33 mouse cellular contexts compared by ENCODE assay signal in the genomic region with DNA sequence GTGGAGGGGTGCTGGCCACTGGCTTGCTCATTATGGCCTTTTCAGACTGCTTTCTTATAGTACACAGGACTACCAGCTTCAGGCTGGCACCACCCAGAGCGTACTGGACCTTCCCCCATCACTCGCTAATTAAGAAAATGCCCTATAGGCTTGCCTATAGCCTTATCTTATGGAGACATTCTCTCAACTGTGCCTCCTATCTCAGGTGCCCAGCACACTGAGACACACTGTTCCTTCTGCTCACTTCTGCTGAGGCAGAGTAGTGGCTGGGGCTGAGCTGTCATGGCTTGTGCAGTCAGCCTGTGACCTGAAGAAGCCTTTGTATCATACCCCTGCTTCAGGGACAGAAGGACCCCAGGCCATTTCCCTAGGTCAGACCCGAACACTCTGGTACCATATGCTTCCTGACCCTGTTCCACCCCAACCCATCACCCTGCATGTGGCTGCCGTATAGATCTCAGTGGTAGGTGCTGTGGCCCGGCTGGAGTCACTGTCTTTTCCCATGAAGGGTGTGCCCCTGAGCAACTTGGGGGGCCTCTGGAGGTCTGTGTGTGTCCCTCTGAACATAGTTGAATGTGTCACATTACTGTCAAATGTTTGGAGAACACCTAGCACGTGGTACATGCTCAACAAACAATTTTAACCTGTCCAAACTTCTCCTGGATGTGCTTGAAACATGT. TPM values are rescaled to one million over a fixed set of nuclear protein-coding genes. Genes with fewer than 3 reads are reported as not detected.
A peak's percentile ranks its signal among the peaks of the same experiment; 100 is the strongest.
DNase-seq lines count a peak whose midpoint lies in the region; ATAC-seq lines count a peak whose summit lies in the region.
"Had no signal": no experiment of that assay in that cellular context is flagged by ENCODE, and none has a peak within 500 bp of the region (broad histone marks: within the 10 kb centered on the region; RNA-seq: fewer than 3 reads in every experiment).

No protein-coding gene starts in this region.

- peak; percentile 92 for ATAC-seq in liver, embryonic 15.5 days (ENCODE audit: insufficient read depth)
- no peak for ATAC-seq in kidney, embryonic 14.5 days (ENCODE audit: low FRiP score, low TSS enrichment)
- ATAC-seq: forebrain, embryonic 16.5 days; hindbrain, postnatal 0 days; intestine, embryonic 15.5 days; lung, postnatal 0 days; midbrain, embryonic 15.5 days had no signal

- WGBS in liver, embryonic 15.5 days (ENCODE audit: insufficient replicate concordance) = 57% methylated on average over 6 of the region's 6 CpGs
- 81% methylated on average over 6 of the region's 6 CpGs for WGBS in kidney, embryonic 14.5 days

- no peaks in the 10 kb centered on the region for H3K9me3 ChIP-seq in liver, embryonic 15.5 days (replicated peaks)
- H3K9me3 ChIP-seq in kidney, embryonic 14.5 days (ENCODE audit: control insufficient read depth, low read length) = peaks cover 2% of the 10 kb centered on the region; the same call in 1 of the 2 replicates
- H3K9me3 ChIP-seq: heart, embryonic 10.5 days; heart, embryonic 15.5 days; hindbrain, embryonic 12.5 days; intestine, embryonic 15.5 days; limb, embryonic 12.5 days; midbrain, embryonic 15.5 days; neural tube, embryonic 15.5 days had no signal

- DNase-seq in spleen, postnatal 36 days (ENCODE audit: low spot score in 2 of 2) = peak; percentile 2 to 9
- DNase-seq in spleen, adult 18-20 months = no peak
- peak; percentile 24 for DNase-seq in liver
- no peak for DNase-seq in heart, adult 8-10 months (ENCODE audit: low spot score)
- no peak for DNase-seq in cerebellum, adult 18-20 months
- DNase-seq in gastrocnemius, postnatal 14 days = no peak
- DNase-seq: adrenal gland, postnatal 14 days; cerebellum, adult 9-10 months; cerebellum, postnatal 36 days; kidney, adult 8-10 months; kidney, postnatal 14 days; lung, adult 18-20 months; retina, postnatal 1 day; right cerebral cortex, postnatal 14 days had no signal

- H3K9ac ChIP-seq in liver, embryonic 15.5 days = no peak overlapping the region
- H3K9ac ChIP-seq in kidney, embryonic 14.5 days (ENCODE audit: low read depth, low read length) = no peak overlapping the region
- H3K9ac ChIP-seq: heart, embryonic 15.5 days; hindbrain, embryonic 12.5 days; intestine, embryonic 15.5 days; limb, embryonic 12.5 days; midbrain, embryonic 15.5 days; neural tube, embryonic 15.5 days had no signal

- peak overlapping the region; percentile 20; the same call in 1 of the 2 replicates for H3K4me2 ChIP-seq in liver, embryonic 15.5 days
- no peak overlapping the region for H3K4me2 ChIP-seq in kidney, embryonic 14.5 days (replicated peaks; ENCODE audit: low read depth, low read length)
- H3K4me2 ChIP-seq: heart, embryonic 15.5 days; hindbrain, embryonic 12.5 days; intestine, embryonic 15.5 days; limb, embryonic 12.5 days; midbrain, embryonic 15.5 days; neural tube, embryonic 15.5 days had no signal

- intact Hi-C loops in gastrocnemius, postnatal 14 days (cut with DNase I; ENCODE audit: low total_unique reads) = no loop called here

- no peaks in the 10 kb centered on the region for H3K36me3 ChIP-seq in liver, embryonic 15.5 days (replicated peaks)
- H3K36me3 ChIP-seq in kidney, embryonic 14.5 days (ENCODE audit: control insufficient read depth, insufficient read depth, low read length) = no peaks in the 10 kb centered on the region
- H3K36me3 ChIP-seq: forebrain, embryonic 10.5 days; heart, embryonic 10.5 days; heart, embryonic 15.5 days; hindbrain, embryonic 12.5 days; intestine, embryonic 15.5 days; limb, embryonic 12.5 days; midbrain, embryonic 10.5 days; midbrain, embryonic 15.5 days had no signal

- no peak overlapping the region for H3K27ac ChIP-seq in liver, embryonic 15.5 days (replicated peaks)
- no peak overlapping the region for H3K27ac ChIP-seq in kidney, embryonic 14.5 days (ENCODE audit: low read depth, low read length)
- H3K27ac ChIP-seq: forebrain, embryonic 10.5 days; heart, embryonic 10.5 days; heart, embryonic 15.5 days; hindbrain, embryonic 12.5 days; intestine, embryonic 15.5 days; left cerebral cortex, adult 2 months; limb, embryonic 12.5 days; macrophage; midbrain, embryonic 10.5 days; midbrain, embryonic 15.5 days; neural tube, embryonic 15.5 days had no signal

- no peaks in the 10 kb centered on the region for H3K4me1 ChIP-seq in liver, embryonic 15.5 days (replicated peaks)
- no peaks in the 10 kb centered on the region for H3K4me1 ChIP-seq in kidney, embryonic 14.5 days (ENCODE audit: control insufficient read depth, insufficient read depth, low read length)
- H3K4me1 ChIP-seq: heart, embryonic 10.5 days; heart, embryonic 15.5 days; intestine, embryonic 15.5 days; limb, embryonic 12.5 days had no signal

- H3K4me3 ChIP-seq in liver, embryonic 15.5 days (replicated peaks) = no peak overlapping the region
- no peak overlapping the region for H3K4me3 ChIP-seq in kidney, embryonic 14.5 days (ENCODE audit: low read length)
- H3K4me3 ChIP-seq: forebrain, embryonic 10.5 days; heart, embryonic 10.5 days; heart, embryonic 15.5 days; hindbrain, embryonic 12.5 days; intestine, embryonic 15.5 days; left cerebral cortex, adult 2 months; limb, embryonic 12.5 days; midbrain, embryonic 10.5 days; midbrain, embryonic 15.5 days; neural tube, embryonic 15.5 days had no signal

- no peaks in the 10 kb centered on the region for H3K27me3 ChIP-seq in liver, embryonic 15.5 days
- H3K27me3 ChIP-seq in kidney, embryonic 14.5 days (ENCODE audit: control insufficient read depth, insufficient read depth, low read length) = no peaks in the 10 kb centered on the region
- H3K27me3 ChIP-seq: hindbrain, embryonic 12.5 days; intestine, embryonic 15.5 days; neural tube, embryonic 15.5 days had no signal

RNA-seq across cellular contexts. Expression of a gene that starts 14.7 kb away (rescaled TPM):
- polyA plus RNA-seq in liver, embryonic 15.5 days (2015; fragmentation: Nextera tagmentation; extraction: Ambion mirVana) = 0.03 TPM in 1 of 2 replicates, not detected in the other
- not detected for total RNA-seq in heart, adult 8-10 months (2022)
- 0.11 TPM in 2 replicates for polyA plus RNA-seq in kidney, embryonic 14.5 days (2014; fragmentation: Nextera tagmentation; extraction: Ambion mirVana)
- under 1 TPM; 0.23 to 0.24 TPM for total RNA-seq in gastrocnemius, postnatal 14 days (2021)
- total RNA-seq: heart, postnatal 25 days; MEL had no signal
- polyA plus RNA-seq: gonadal fat pad, adult 2 months; lung, postnatal 0 days; macrophage had no signal

Comparison
In these comparisons a context has a peak if more than half of its experiments do, and no peak if none do; other contexts are left out.
1. DNase-seq: peak in spleen, postnatal 36 days (2 of 2) and liver (single experiment); none in spleen, adult 18-20 months (0 of 2), heart, adult 8-10 months (single experiment), cerebellum, adult 18-20 months (0 of 2) and gastrocnemius, postnatal 14 days (single experiment).